Mouse (Mus musculus) erythroblast, embryonic 14.5 days (primary cell): ENCODE results near the gene Slc22a20. TPM values are rescaled to one million over a fixed set of nuclear protein-coding genes. Genes with fewer than 3 reads are reported as not detected.

ENCODE experiments used
- H3K27me3 ChIP-seq: 2 replicates; pipeline ENCODE4 v1.6.1; 2012; ENCODE audit warnings: inconsistent platforms; ENCODE audit not compliant: control insufficient read depth
- H3K36me3 ChIP-seq: 2 replicates; pipeline ENCODE4 v1.6.1; 2012; ENCODE audit warnings: mild to moderate bottlenecking, inconsistent platforms; ENCODE audit not compliant: control insufficient read depth
- H3K4me1 ChIP-seq: 2 replicates; pipeline ENCODE4 v1.6.1; 2012; ENCODE audit warnings: inconsistent platforms; ENCODE audit not compliant: control insufficient read depth
- H3K4me3 ChIP-seq: replicated peaks from 2 replicates; pipeline ENCODE3; 2012; ENCODE audit warnings: moderate library complexity, mild to moderate bottlenecking, inconsistent platforms
- H3K9me3 ChIP-seq: 2 replicates; pipeline ENCODE4 v1.6.1; 2012; ENCODE audit warnings: low read length, inconsistent platforms, mixed read lengths; ENCODE audit not compliant: control insufficient read depth
- GATA1 ChIP-seq: IDR thresholded peaks from 2 replicates; pipeline ENCODE4 v1.6.1; 2012; ENCODE audit warnings: low read length, inconsistent platforms, mixed read lengths
- TAL1 ChIP-seq: IDR thresholded peaks from 3 replicates; pipeline ENCODE4 v1.6.1; 2012; ENCODE audit warnings: low read length, inconsistent platforms, mixed read lengths
- polyA plus RNA-seq: library from polyadenylated mRNA; stranded (reverse); fragments of >175 nt; gene quantifications from 2 replicates; pipeline ENCODE4 v1.2.3, GENCODE M21; 2012

Slc22a20 gene
- polyA plus RNA-seq, 1 experiment = not detected

- peaks cover 100% of the 10 kb centered on the region for H3K36me3 ChIP-seq
- H3K4me3 ChIP-seq = no peak overlapping the region
- no peaks in the 10 kb centered on the region for H3K27me3 ChIP-seq
- peaks cover 19% of the 10 kb centered on the region for H3K4me1 ChIP-seq
- TF ChIP-seq GATA1 (no peak), TAL1 (no peak)
- no peaks in the 10 kb centered on the region for H3K9me3 ChIP-seq
Observed at GRCm38 (mm10) chr19:5956685-5957084, 29.3 kb downstream of the Slc22a20 start.

GRCm38 (mm10) chr19:5955704-5956670 is 30.0 kb downstream of the Slc22a20 start:
- H3K36me3 ChIP-seq = peaks cover 100% of the 10 kb centered on the region
- H3K27me3 ChIP-seq = no peaks in the 10 kb centered on the region
- TF ChIP-seq GATA1 (no peak), TAL1 (no peak)
- H3K4me3 ChIP-seq = no peak overlapping the region
- H3K9me3 ChIP-seq = no peaks in the 10 kb centered on the region
- H3K4me1 ChIP-seq = peaks cover 12% of the 10 kb centered on the region

GRCm38 (mm10) chr19:5954936-5955335 is 31.0 kb downstream of the Slc22a20 start:
- peaks cover 100% of the 10 kb centered on the region for H3K36me3 ChIP-seq
- peaks cover 5% of the 10 kb centered on the region for H3K4me1 ChIP-seq
- H3K4me3 ChIP-seq = no peak overlapping the region
- no peaks in the 10 kb centered on the region for H3K9me3 ChIP-seq
- TF ChIP-seq GATA1 (no peak), TAL1 (no peak)
- H3K27me3 ChIP-seq = no peaks in the 10 kb centered on the region

- no peaks in the 10 kb centered on the region for H3K9me3 ChIP-seq
- no peak for TF ChIP-seq TAL1
- TF ChIP-seq GATA1 = no peak
- H3K4me3 ChIP-seq = no peak overlapping the region
- peaks cover 5% of the 10 kb centered on the region for H3K4me1 ChIP-seq
- H3K27me3 ChIP-seq = no peaks in the 10 kb centered on the region
- peaks cover 100% of the 10 kb centered on the region for H3K36me3 ChIP-seq
Observed at GRCm38 (mm10) chr19:5954031-5954710, 31.8 kb downstream of the Slc22a20 start.

- Histone ChIP-seq H3K4me3 (no peak overlapping the region), H3K9me3 (no peaks in the 10 kb centered on the region), H3K27me3 (no peaks in the 10 kb centered on the region), H3K4me1 (peaks cover 5% of the 10 kb centered on the region), H3K36me3 (peaks cover 100% of the 10 kb centered on the region)
- no peak for TF ChIP-seq TAL1
- TF ChIP-seq GATA1 = no peak
Observed at GRCm38 (mm10) chr19:5953201-5953770, 32.7 kb downstream of the Slc22a20 start.

GRCm38 (mm10) chr19:5952071-5952691 is 33.8 kb downstream of the Slc22a20 start:
- Histone ChIP-seq H3K4me1 (peaks cover 4% of the 10 kb centered on the region), H3K9me3 (no peaks in the 10 kb centered on the region), H3K27me3 (no peaks in the 10 kb centered on the region), H3K36me3 (peaks cover 100% of the 10 kb centered on the region), H3K4me3 (no peak overlapping the region)
- no peak for TF ChIP-seq TAL1
- TF ChIP-seq GATA1 = no peak

- no peak overlapping the region for H3K4me3 ChIP-seq
- TF ChIP-seq TAL1 = no peak
- no peak for TF ChIP-seq GATA1
- peaks cover 4% of the 10 kb centered on the region for H3K4me1 ChIP-seq
- H3K36me3 ChIP-seq = peaks cover 100% of the 10 kb centered on the region
- H3K27me3 ChIP-seq = no peaks in the 10 kb centered on the region
- no peaks in the 10 kb centered on the region for H3K9me3 ChIP-seq
Observed at GRCm38 (mm10) chr19:5951631-5952030, 34.3 kb downstream of the Slc22a20 start.

GRCm38 (mm10) chr19:5950218-5950617 is 35.7 kb downstream of the Slc22a20 start:
- TF ChIP-seq TAL1 (no peak), GATA1 (no peak)
- Histone ChIP-seq H3K9me3 (no peaks in the 10 kb centered on the region), H3K4me1 (peaks cover 6% of the 10 kb centered on the region), H3K36me3 (peaks cover 100% of the 10 kb centered on the region), H3K27me3 (no peaks in the 10 kb centered on the region), H3K4me3 (no peak overlapping the region)

- H3K36me3 ChIP-seq = peaks cover 100% of the 10 kb centered on the region
Observed at GRCm38 (mm10) chr19:5945891-5946290, 40.1 kb downstream of the Slc22a20 start.

More at GRCm38 (mm10) chr19:5945891-5946290, 40.1 kb downstream of the Slc22a20 start:
- Histone ChIP-seq H3K4me3 (no peak overlapping the region), H3K4me1 (peaks cover 13% of the 10 kb centered on the region), H3K27me3 (no peaks in the 10 kb centered on the region), H3K9me3 (no peaks in the 10 kb centered on the region)
- TF ChIP-seq GATA1 = no peak
- TF ChIP-seq TAL1 = no peak
